Mouse (Mus musculus) liver, embryonic 16.5 days (tissue): ENCODE results near the gene Klhl26. TPM values are rescaled to one million over a fixed set of nuclear protein-coding genes. Genes with fewer than 3 reads are reported as not detected.

ENCODE experiments used
- ATAC-seq: fragments of 200-750 bp; cut with Nextera tagmentation; 2 replicates; pipeline ENCODE4 v1.8.0; 2017; ENCODE audit warnings: low read depth, mild to moderate bottlenecking, moderate number of reproducible peaks, moderate library complexity
- H3K27ac ChIP-seq: fragments of 300-500 bp; sonication (generic); 2 replicates; pipeline ENCODE4 v1.5.1; 2014; ENCODE audit warnings: mild to moderate bottlenecking, low read length
- H3K27me3 ChIP-seq: fragments of 300-500 bp; sonication (generic); 2 replicates; pipeline ENCODE4 v1.6.1; 2014; ENCODE audit warnings: low read depth, low read length, mixed read lengths; ENCODE audit not compliant: control insufficient read depth, insufficient read depth
- H3K36me3 ChIP-seq: fragments of 300-500 bp; sonication (generic); 2 replicates; pipeline ENCODE4 v1.6.1; 2014; ENCODE audit warnings: mild to moderate bottlenecking; ENCODE audit not compliant: control insufficient read depth, insufficient read depth
- H3K4me1 ChIP-seq: fragments of 300-500 bp; sonication (generic); 2 replicates; pipeline ENCODE4 v1.6.1; 2014; ENCODE audit warnings: low read depth, low read length, mixed read lengths; ENCODE audit not compliant: control insufficient read depth
- H3K4me2 ChIP-seq: fragments of 300-500 bp; sonication (generic); 2 replicates; pipeline ENCODE4 v1.6.1; 2014; ENCODE audit warnings: low read depth, low read length, mixed read lengths
- H3K4me3 ChIP-seq: fragments of 300-500 bp; sonication (generic); 2 replicates; pipeline ENCODE4 v1.5.1; 2014; ENCODE audit warnings: low read depth, mild to moderate bottlenecking, low read length
- H3K9ac ChIP-seq: fragments of 300-500 bp; sonication (generic); 2 replicates; pipeline ENCODE4 v1.6.1; 2014; ENCODE audit warnings: low read depth, low read length
- H3K9me3 ChIP-seq: fragments of 300-500 bp; sonication (generic); replicated peaks from 2 replicates; pipeline ENCODE4 v1.6.1; 2016; ENCODE audit warnings: low read length; ENCODE audit not compliant: control insufficient read depth
- WGBS: fragments of 180-500 bp; shearing (Covaris S2); extraction: QIAGEN DNeasy Blood & Tissue Kit; methylation state at CpG from one replicate; pipeline ENCODE4 v1.1.7; 2014; ENCODE audit not compliant: insufficient replicate concordance; 5-methylcytosine and 5-hydroxymethylcytosine counted together
- polyA plus RNA-seq: library from polyadenylated mRNA; unstranded; fragments of >200 nt; fragmentation: Nextera tagmentation; extraction: Ambion mirVana; gene quantifications from 2 replicates; pipeline ENCODE4 v1.2.1, GENCODE M21; 2015

Klhl26 gene
- polyA plus RNA-seq, 1 experiment from 2014 or later = 7.1 TPM

DNA sequence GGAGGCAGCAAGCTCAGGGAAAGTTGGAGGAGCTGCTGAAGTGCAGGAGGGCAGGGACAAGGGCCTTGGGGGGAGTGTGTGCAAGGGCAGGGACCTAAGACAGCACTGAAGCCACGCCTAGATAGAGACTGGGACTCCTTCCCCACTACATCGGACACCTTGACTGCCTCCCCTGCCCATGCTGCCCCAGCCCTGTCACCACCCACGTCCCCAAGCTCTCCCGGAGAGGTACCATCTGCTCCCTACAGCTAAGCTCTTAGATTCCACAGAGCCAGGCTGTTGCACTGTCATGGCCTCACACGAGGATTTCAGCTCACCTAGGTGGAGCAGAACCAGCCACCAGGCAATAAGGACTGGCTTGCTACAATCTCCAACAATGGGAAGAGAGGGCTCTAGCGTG, 59.8 kb downstream of the Klhl26 start:
- H3K27me3 ChIP-seq = no peaks in the 10 kb centered on the region
- no peaks in the 10 kb centered on the region for H3K9me3 ChIP-seq
- no peak overlapping the region for H3K9ac ChIP-seq
- no peak overlapping the region for H3K4me3 ChIP-seq
- 54% methylated on average over 6 of the region's 6 CpGs for WGBS
- no peaks in the 10 kb centered on the region for H3K36me3 ChIP-seq
- H3K4me1 ChIP-seq = peaks cover 60% of the 10 kb centered on the region
- no peak overlapping the region for H3K27ac ChIP-seq
- no peak overlapping the region for H3K4me2 ChIP-seq
- no peak for ATAC-seq

- peak overlapping the region; percentile 61; the same call in 1 of the 2 replicates for H3K27ac ChIP-seq
- no peaks in the 10 kb centered on the region for H3K36me3 ChIP-seq
- no peak for ATAC-seq
- no peak overlapping the region for H3K9ac ChIP-seq
- peaks cover 55% of the 10 kb centered on the region for H3K4me1 ChIP-seq
- no peak overlapping the region for H3K4me3 ChIP-seq
- WGBS = 69% methylated on average over 8 of the region's 8 CpGs
- H3K27me3 ChIP-seq = no peaks in the 10 kb centered on the region
- H3K4me2 ChIP-seq = no peak overlapping the region
- no peaks in the 10 kb centered on the region for H3K9me3 ChIP-seq
Measured at GRCm38 (mm10) chr8:70415540-70416451, 61.0 kb downstream of the Klhl26 start.

- Histone ChIP-seq H3K36me3 (no peaks in the 10 kb centered on the region), H3K4me3 (0 out of 2 replicates have a peak overlapping the region, but pooled peaks have one; percentile 17), H3K9ac (peak overlapping the region; percentile 55), H3K27ac (peak overlapping the region; percentile 88), H3K4me1 (peaks cover 44% of the 10 kb centered on the region), H3K9me3 (no peaks in the 10 kb centered on the region), H3K27me3 (no peaks in the 10 kb centered on the region), H3K4me2 (peak overlapping the region; percentile 48)
- 59% methylated on average over 6 of the region's 6 CpGs for WGBS
- peak; percentile 84 for ATAC-seq
Measured at GRCm38 (mm10) chr8:70414310-70414946, 62.3 kb downstream of the Klhl26 start.

GRCm38 (mm10) chr8:70410281-70410680, 66.5 kb downstream of the Klhl26 start:
- 89% methylated on average over 5 of the region's 5 CpGs for WGBS
- Histone ChIP-seq H3K4me2 (no peak overlapping the region), H3K4me1 (peaks cover 24% of the 10 kb centered on the region), H3K9me3 (no peaks in the 10 kb centered on the region), H3K9ac (no peak overlapping the region), H3K27ac (no peak overlapping the region), H3K36me3 (no peaks in the 10 kb centered on the region), H3K27me3 (no peaks in the 10 kb centered on the region), H3K4me3 (no peak overlapping the region)
- no peak for ATAC-seq

DNA sequence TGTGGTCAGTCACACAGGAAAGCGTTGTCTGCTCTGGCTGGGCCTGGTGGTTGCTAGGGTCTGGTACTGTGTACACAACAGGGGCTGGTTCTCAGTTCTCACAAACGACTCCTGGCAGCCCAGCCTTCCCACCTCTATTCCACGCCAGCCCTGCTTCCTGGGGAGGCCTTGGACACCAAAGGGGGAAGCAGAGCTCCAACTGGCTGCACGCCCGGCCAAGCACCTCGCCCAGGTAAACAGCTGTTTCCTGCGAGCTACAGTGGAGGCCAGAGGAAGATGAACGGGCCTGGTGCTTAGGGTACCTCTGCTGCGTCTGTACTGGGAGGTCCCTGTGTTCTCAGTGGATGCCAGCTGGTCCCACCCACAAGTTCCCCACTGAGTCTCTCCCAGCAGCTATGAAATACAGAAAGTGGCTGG, 67.3 kb downstream of the Klhl26 start:
- WGBS = 51% methylated on average over 9 of the region's 9 CpGs
- no peak for ATAC-seq
- Histone ChIP-seq H3K36me3 (no peaks in the 10 kb centered on the region), H3K4me2 (no peak overlapping the region), H3K27me3 (no peaks in the 10 kb centered on the region), H3K4me3 (no peak overlapping the region), H3K4me1 (peaks cover 20% of the 10 kb centered on the region), H3K9ac (no peak overlapping the region), H3K27ac (no peak overlapping the region), H3K9me3 (no peaks in the 10 kb centered on the region)

DNA sequence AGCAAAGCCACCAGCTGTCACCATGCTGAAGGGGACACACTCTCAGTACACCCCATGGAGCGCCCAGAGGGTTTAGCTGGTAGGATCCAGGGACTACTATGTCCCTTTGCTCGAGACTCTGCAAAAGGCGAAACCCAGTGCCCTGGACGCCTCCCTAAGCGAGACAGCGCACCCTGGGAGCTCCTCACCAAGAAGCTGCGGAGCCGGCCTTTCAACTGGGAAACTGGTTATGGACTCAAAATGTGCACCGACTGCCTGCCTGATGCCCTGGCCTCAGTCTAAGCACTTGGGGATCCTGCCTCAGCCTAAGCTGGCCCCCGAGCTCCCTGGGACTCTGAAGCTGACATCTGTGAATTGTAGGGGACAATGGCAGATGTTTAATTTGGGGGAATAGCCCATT, 67.7 kb downstream of the Klhl26 start:
- ATAC-seq = no peak
- Histone ChIP-seq H3K4me3 (no peak overlapping the region), H3K27ac (no peak overlapping the region), H3K36me3 (no peaks in the 10 kb centered on the region), H3K4me1 (peaks cover 15% of the 10 kb centered on the region), H3K27me3 (no peaks in the 10 kb centered on the region), H3K9ac (no peak overlapping the region), H3K9me3 (no peaks in the 10 kb centered on the region), H3K4me2 (no peak overlapping the region)
- WGBS = 80% methylated on average over 10 of the region's 10 CpGs

- no peak for ATAC-seq
- Histone ChIP-seq H3K4me3 (no peak overlapping the region), H3K27ac (no peak overlapping the region), H3K36me3 (no peaks in the 10 kb centered on the region), H3K9me3 (no peaks in the 10 kb centered on the region), H3K4me1 (peaks cover 11% of the 10 kb centered on the region), H3K4me2 (no peak overlapping the region), H3K27me3 (no peaks in the 10 kb centered on the region), H3K9ac (no peak overlapping the region)
- 59% methylated on average over 6 of the region's 6 CpGs for WGBS
Measured at GRCm38 (mm10) chr8:70408301-70408700, 68.5 kb downstream of the Klhl26 start.

DNA sequence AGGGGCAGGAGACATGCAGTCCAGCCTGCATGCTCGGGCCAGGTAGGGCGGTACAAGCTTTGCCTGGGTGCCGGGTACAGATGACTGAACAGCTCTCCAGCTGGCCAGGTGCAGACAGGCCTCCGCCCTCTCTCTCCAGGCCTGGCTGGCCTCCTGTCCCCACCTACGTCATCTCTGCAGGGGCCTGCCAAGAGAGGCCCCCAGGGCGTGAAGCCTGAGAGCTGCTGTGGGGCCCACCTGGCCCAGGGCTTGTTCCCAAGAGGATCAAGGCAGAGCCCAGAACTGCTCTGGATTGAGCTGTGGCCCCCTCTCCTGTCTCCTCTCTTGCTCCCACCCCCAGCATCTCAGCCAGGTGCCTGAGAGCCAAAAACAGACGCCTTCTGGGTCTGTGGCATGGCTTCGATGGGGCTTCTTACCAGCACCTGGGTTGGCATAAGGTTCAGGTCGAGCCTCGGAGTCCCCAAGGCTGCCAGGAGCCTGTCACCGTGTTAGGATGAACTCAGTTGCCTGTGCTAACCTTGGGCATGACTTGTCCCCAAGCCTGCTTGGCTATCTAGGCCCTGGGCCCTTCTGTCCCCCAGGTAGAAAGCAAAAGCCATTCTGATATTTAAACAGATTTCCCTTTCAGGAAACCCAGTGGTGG, 70.2 kb downstream of the Klhl26 start:
- no peaks in the 10 kb centered on the region for H3K36me3 ChIP-seq
- peak; percentile 22; the same call in 1 of the 2 replicates for ATAC-seq
- H3K27me3 ChIP-seq = no peaks in the 10 kb centered on the region
- peaks cover 3% of the 10 kb centered on the region for H3K4me1 ChIP-seq
- no peak overlapping the region for H3K4me2 ChIP-seq
- no peaks in the 10 kb centered on the region for H3K9me3 ChIP-seq
- H3K9ac ChIP-seq = no peak overlapping the region
- H3K27ac ChIP-seq = no peak overlapping the region
- H3K4me3 ChIP-seq = no peak overlapping the region
- WGBS = 74% methylated on average over 11 of the region's 11 CpGs
